Mouse (Mus musculus): ENCODE data around the gene Mapkapk3. TPM values are rescaled to one million over a fixed set of nuclear protein-coding genes. Genes with fewer than 3 reads are reported as not detected.

The Mapkapk3 gene
- polyA plus RNA-seq, 1 experiment: 0.11 TPM

GRCm38 (mm10) chr9:107277603-107278002 is 12.1 kb downstream of the Mapkapk3 start:
- TF ChIP-seq TAL1 (IDR thresholded peaks at IDR 0.05; ENCODE audit: low read length): no peak
- no peak for TF ChIP-seq GATA1 (IDR thresholded peaks at IDR 0.05; ENCODE audit: low read length)
- H3K9me3 ChIP-seq (ENCODE audit: control insufficient read depth, low read length): no peaks in the 10 kb centered on the region
- H3K27me3 ChIP-seq (ENCODE audit: control insufficient read depth): no peaks in the 10 kb centered on the region
- no peak overlapping the region for H3K4me3 ChIP-seq (replicated peaks)
- H3K4me1 ChIP-seq (ENCODE audit: control insufficient read depth): 0 out of 2 replicates have a peak, but pooled peaks cover 1% of the 10 kb centered on the region
- no peaks in the 10 kb centered on the region for H3K36me3 ChIP-seq (ENCODE audit: control insufficient read depth)

GRCm38 (mm10) chr9:107275710-107276109 is 14.0 kb downstream of the Mapkapk3 start:
- H3K4me3 ChIP-seq (replicated peaks): no peak overlapping the region
- TF ChIP-seq TAL1 (IDR thresholded peaks at IDR 0.05; ENCODE audit: low read length) (no peak), GATA1 (IDR thresholded peaks at IDR 0.05; ENCODE audit: low read length) (no peak)
- 0 out of 2 replicates have a peak, but pooled peaks cover 1% of the 10 kb centered on the region for H3K4me1 ChIP-seq (ENCODE audit: control insufficient read depth)
- no peaks in the 10 kb centered on the region for H3K27me3 ChIP-seq (ENCODE audit: control insufficient read depth)
- H3K9me3 ChIP-seq (ENCODE audit: control insufficient read depth, low read length): no peaks in the 10 kb centered on the region
- H3K36me3 ChIP-seq (ENCODE audit: control insufficient read depth): no peaks in the 10 kb centered on the region

- Histone ChIP-seq H3K4me3 (replicated peaks) (no peak overlapping the region), H3K36me3 (ENCODE audit: control insufficient read depth) (no peaks in the 10 kb centered on the region), H3K9me3 (ENCODE audit: control insufficient read depth, low read length) (no peaks in the 10 kb centered on the region), H3K27me3 (ENCODE audit: control insufficient read depth) (no peaks in the 10 kb centered on the region), H3K4me1 (ENCODE audit: control insufficient read depth) (0 out of 2 replicates have a peak, but pooled peaks cover 1% of the 10 kb centered on the region)
- no peak for TF ChIP-seq GATA1 (IDR thresholded peaks at IDR 0.05; ENCODE audit: low read length)
- TF ChIP-seq TAL1 (IDR thresholded peaks at IDR 0.05; ENCODE audit: low read length): no peak
Measured at GRCm38 (mm10) chr9:107274751-107275150, 14.9 kb downstream of the Mapkapk3 start.

- Histone ChIP-seq H3K4me3 (replicated peaks) (no peak overlapping the region), H3K36me3 (ENCODE audit: control insufficient read depth) (no peaks in the 10 kb centered on the region), H3K9me3 (ENCODE audit: control insufficient read depth, low read length) (no peaks in the 10 kb centered on the region), H3K27me3 (ENCODE audit: control insufficient read depth) (no peaks in the 10 kb centered on the region), H3K4me1 (ENCODE audit: control insufficient read depth) (no peaks in the 10 kb centered on the region)
- no peak for TF ChIP-seq TAL1 (IDR thresholded peaks at IDR 0.05; ENCODE audit: low read length)
- TF ChIP-seq GATA1 (IDR thresholded peaks at IDR 0.05; ENCODE audit: low read length): no peak
Measured at GRCm38 (mm10) chr9:107273184-107273583, 16.5 kb downstream of the Mapkapk3 start.

- TF ChIP-seq TAL1 (IDR thresholded peaks at IDR 0.05; ENCODE audit: low read length): no peak
- no peak for TF ChIP-seq GATA1 (IDR thresholded peaks at IDR 0.05; ENCODE audit: low read length)
- Histone ChIP-seq H3K9me3 (ENCODE audit: control insufficient read depth, low read length) (no peaks in the 10 kb centered on the region), H3K4me1 (ENCODE audit: control insufficient read depth) (no peaks in the 10 kb centered on the region), H3K4me3 (replicated peaks) (no peak overlapping the region), H3K27me3 (ENCODE audit: control insufficient read depth) (no peaks in the 10 kb centered on the region), H3K36me3 (ENCODE audit: control insufficient read depth) (no peaks in the 10 kb centered on the region)
Measured at GRCm38 (mm10) chr9:107272284-107272683, 17.4 kb downstream of the Mapkapk3 start.

GRCm38 (mm10) chr9:107271177-107271938 is 18.3 kb downstream of the Mapkapk3 start:
- Histone ChIP-seq H3K27me3 (ENCODE audit: control insufficient read depth) (no peaks in the 10 kb centered on the region), H3K4me1 (ENCODE audit: control insufficient read depth) (no peaks in the 10 kb centered on the region), H3K9me3 (ENCODE audit: control insufficient read depth, low read length) (no peaks in the 10 kb centered on the region), H3K36me3 (ENCODE audit: control insufficient read depth) (no peaks in the 10 kb centered on the region), H3K4me3 (replicated peaks) (no peak overlapping the region)
- no peak for TF ChIP-seq GATA1 (IDR thresholded peaks at IDR 0.05; ENCODE audit: low read length)
- TF ChIP-seq TAL1 (IDR thresholded peaks at IDR 0.05; ENCODE audit: low read length): no peak

GRCm38 (mm10) chr9:107269772-107270171 is 19.9 kb downstream of the Mapkapk3 start:
- Histone ChIP-seq H3K4me1 (ENCODE audit: control insufficient read depth) (no peaks in the 10 kb centered on the region), H3K27me3 (ENCODE audit: control insufficient read depth) (no peaks in the 10 kb centered on the region), H3K36me3 (ENCODE audit: control insufficient read depth) (no peaks in the 10 kb centered on the region), H3K4me3 (replicated peaks) (no peak overlapping the region), H3K9me3 (ENCODE audit: control insufficient read depth, low read length) (no peaks in the 10 kb centered on the region)
- TF ChIP-seq GATA1 (IDR thresholded peaks at IDR 0.05; ENCODE audit: low read length) (no peak), TAL1 (IDR thresholded peaks at IDR 0.05; ENCODE audit: low read length) (no peak)

- TF ChIP-seq GATA1 (IDR thresholded peaks at IDR 0.05; ENCODE audit: low read length) (no peak), TAL1 (IDR thresholded peaks at IDR 0.05; ENCODE audit: low read length) (no peak)
- Histone ChIP-seq H3K4me1 (ENCODE audit: control insufficient read depth) (no peaks in the 10 kb centered on the region), H3K36me3 (ENCODE audit: control insufficient read depth) (no peaks in the 10 kb centered on the region), H3K27me3 (ENCODE audit: control insufficient read depth) (no peaks in the 10 kb centered on the region), H3K9me3 (ENCODE audit: control insufficient read depth, low read length) (no peaks in the 10 kb centered on the region), H3K4me3 (replicated peaks) (no peak overlapping the region)
Measured at GRCm38 (mm10) chr9:107267721-107268402, 21.8 kb downstream of the Mapkapk3 start.

- no peaks in the 10 kb centered on the region for H3K4me1 ChIP-seq (ENCODE audit: control insufficient read depth)
Measured at GRCm38 (mm10) chr9:107267028-107267427, 22.6 kb downstream of the Mapkapk3 start.

More at GRCm38 (mm10) chr9:107267028-107267427, 22.6 kb downstream of the Mapkapk3 start:
- Histone ChIP-seq H3K36me3 (ENCODE audit: control insufficient read depth) (no peaks in the 10 kb centered on the region), H3K27me3 (ENCODE audit: control insufficient read depth) (no peaks in the 10 kb centered on the region), H3K4me3 (replicated peaks) (no peak overlapping the region), H3K9me3 (ENCODE audit: control insufficient read depth, low read length) (no peaks in the 10 kb centered on the region)
- no peak for TF ChIP-seq GATA1 (IDR thresholded peaks at IDR 0.05; ENCODE audit: low read length)
- no peak for TF ChIP-seq TAL1 (IDR thresholded peaks at IDR 0.05; ENCODE audit: low read length)

Measured in erythroblast, embryonic 14.5 days (primary cell).